Mouse (Mus musculus): Measurements from ENCODE around the gene Plch2. TPM values are rescaled to one million over a fixed set of nuclear protein-coding genes. Genes with fewer than 3 reads are reported as not detected.

Gene Plch2
- total RNA-seq, 1 experiment from 2014 or later, result not detected

Other genes starting within 250 kb of the Plch2 start
- gene Ttc34, start 219.3 kb downstream of the Plch2 start, total RNA-seq (2017), result not detected in 2 replicates
- gene Mmel1, start 187.2 kb downstream of the Plch2 start, total RNA-seq (2017), result not detected in 2 replicates
- 0.94 and 2.0 TPM in 2 replicates for gene Fam213b, start 157.6 kb downstream of the Plch2 start, total RNA-seq (2017)
- 29.9 and 48.0 TPM in 2 replicates for gene Tnfrsf14, start 128.2 kb downstream of the Plch2 start, total RNA-seq (2017)
- 1.4 TPM in 1 of 2 replicates, not detected in the other for gene Hes5, start 95.9 kb downstream of the Plch2 start, total RNA-seq (2017)
- 26.7 and 41.8 TPM in 2 replicates for gene Pank4, start 92.7 kb downstream of the Plch2 start, total RNA-seq (2017)
- 12.9 and 14.6 TPM in 2 replicates for gene Pex10, start 10.2 kb upstream of the Plch2 start, total RNA-seq (2017)
- gene Rer1, start 29.6 kb upstream of the Plch2 start, total RNA-seq (2017), result 113 and 117 TPM in 2 replicates
- 4.6 and 8.6 TPM in 2 replicates for gene Morn1, start 29.8 kb upstream of the Plch2 start, total RNA-seq (2017)
- 10.5 and 12.5 TPM in 2 replicates for gene Ski, start 165.8 kb upstream of the Plch2 start, total RNA-seq (2017)
- 16.9 and 27.5 TPM in 2 replicates for gene Faap20, start 193.0 kb upstream of the Plch2 start, total RNA-seq (2017)